Mouse (Mus musculus) bone marrow macrophage, adult 2 months (primary cell): Measurements from ENCODE around the gene Mknk2.

Experiments
- CTCF ChIP-seq: IDR thresholded peaks from 2 replicates; pipeline ENCODE4 v1.5.1; 2012; ENCODE audit warnings: low read depth, mild to moderate bottlenecking, low read length, moderate library complexity
- POLR2A ChIP-seq: IDR thresholded peaks from 2 replicates; pipeline ENCODE4 v1.6.1; 2012; ENCODE audit warnings: mild to moderate bottlenecking, low read depth, low read length, borderline replicate concordance

GRCm38 (mm10) chr10:80694159-80694938 is 16.4 kb upstream of the Mknk2 start:
- TF ChIP-seq POLR2A (no peak), CTCF (no peak)
